Mouse (Mus musculus) kidney, embryonic 14.5 days (tissue): ENCODE measurements at regions not wholly inside any gene's neighbourhood (a gene's known extent, or its start where the extent isn't known, plus 50 kb on each side); places are given as distances from the start of the nearest gene placed in this dataset.
A peak's percentile ranks its signal among the peaks of the same experiment; 100 is the strongest.

Experiments used
- ATAC-seq: fragments of 200-750 bp; cut with Nextera tagmentation; 2 replicates; pipeline ENCODE4 v1.8.0; 2017; ENCODE audit warnings: moderate number of reproducible peaks, mild to moderate bottlenecking, moderate TSS enrichment, moderate library complexity; ENCODE audit not compliant: low FRiP score, low TSS enrichment
- H3K27ac ChIP-seq: fragments of 300-500 bp; sonication (generic); 2 replicates; pipeline ENCODE4 v1.5.1; 2014; ENCODE audit warnings: low read depth, mild to moderate bottlenecking, low read length, moderate library complexity, mixed read lengths
- H3K27me3 ChIP-seq: fragments of 300-500 bp; sonication (generic); 2 replicates; pipeline ENCODE4 v1.6.1; 2014; ENCODE audit warnings: mild to moderate bottlenecking, low read length; ENCODE audit not compliant: control insufficient read depth, insufficient read depth
- H3K36me3 ChIP-seq: fragments of 300-500 bp; sonication (generic); 2 replicates; pipeline ENCODE4 v1.6.1; 2014; ENCODE audit warnings: low read length, mixed read lengths; ENCODE audit not compliant: control insufficient read depth, insufficient read depth
- H3K4me1 ChIP-seq: fragments of 300-500 bp; sonication (generic); 2 replicates; pipeline ENCODE4 v1.6.1; 2014; ENCODE audit warnings: low read length, mixed read lengths; ENCODE audit not compliant: control insufficient read depth, insufficient read depth
- H3K4me2 ChIP-seq: fragments of 300-500 bp; sonication (generic); replicated peaks from 2 replicates; pipeline ENCODE4 v1.6.1; 2014; ENCODE audit warnings: low read depth, mild to moderate bottlenecking, low read length
- H3K4me3 ChIP-seq: fragments of 300-500 bp; sonication (generic); 2 replicates; pipeline ENCODE4 v1.5.1; 2014; ENCODE audit warnings: mild to moderate bottlenecking, low read length
- H3K9ac ChIP-seq: fragments of 300-500 bp; sonication (generic); 2 replicates; pipeline ENCODE4 v1.6.1; 2014; ENCODE audit warnings: low read depth, mild to moderate bottlenecking, low read length, moderate library complexity
- H3K9me3 ChIP-seq: fragments of 300-500 bp; sonication (generic); 2 replicates; pipeline ENCODE4 v1.6.1; 2016; ENCODE audit warnings: low read length; ENCODE audit not compliant: control insufficient read depth
- WGBS: fragments of 180-500 bp; shearing (Covaris S2); extraction: QIAGEN DNeasy Blood & Tissue Kit; methylation state at CpG from one replicate; pipeline ENCODE4 v1.1.7; 2014; 5-methylcytosine and 5-hydroxymethylcytosine counted together

GRCm38 (mm10) chr11:20935063-20935370 lies 104.2 kb upstream of the Lgalsl start:
- Histone ChIP-seq H3K9ac (no peak overlapping the region), H3K9me3 (no peaks in the 10 kb centered on the region), H3K4me3 (no peak overlapping the region), H3K4me1 (peaks cover 5% of the 10 kb centered on the region; the same call in 1 of the 2 replicates), H3K27ac (no peak overlapping the region), H3K4me2 (no peak overlapping the region), H3K27me3 (no peaks in the 10 kb centered on the region), H3K36me3 (no peaks in the 10 kb centered on the region)
- ATAC-seq, result peak; percentile 46; the same call in 1 of the 2 replicates

GRCm38 (mm10) chr11:20935910-20936309 lies 105.1 kb upstream of the Lgalsl start:
- no peaks in the 10 kb centered on the region for H3K36me3 ChIP-seq
- WGBS, result 87% methylated on average over 2 of the region's 2 CpGs
- H3K27ac ChIP-seq, result no peak overlapping the region
- no peak overlapping the region for H3K9ac ChIP-seq
- ATAC-seq, result no peak
- H3K4me2 ChIP-seq, result no peak overlapping the region
- H3K4me3 ChIP-seq, result no peak overlapping the region
- no peaks in the 10 kb centered on the region for H3K9me3 ChIP-seq
- H3K4me1 ChIP-seq, result peaks cover 5% of the 10 kb centered on the region; the same call in 1 of the 2 replicates
- no peaks in the 10 kb centered on the region for H3K27me3 ChIP-seq

- Histone ChIP-seq H3K9ac (no peak overlapping the region), H3K4me2 (no peak overlapping the region), H3K9me3 (no peaks in the 10 kb centered on the region), H3K4me1 (peaks cover 5% of the 10 kb centered on the region; the same call in 1 of the 2 replicates), H3K27ac (no peak overlapping the region), H3K27me3 (no peaks in the 10 kb centered on the region), H3K4me3 (no peak overlapping the region), H3K36me3 (no peaks in the 10 kb centered on the region)
- WGBS, result 85% methylated on average over 1 of the region's 1 CpGs
- ATAC-seq, result no peak
These were observed 106.1 kb upstream of the Lgalsl start for GRCm38 (mm10) chr11:20936996-20937395.

GRCm38 (mm10) chr11:20937942-20938341 lies 107.1 kb upstream of the Lgalsl start:
- H3K9me3 ChIP-seq, result no peaks in the 10 kb centered on the region
- H3K27ac ChIP-seq, result no peak overlapping the region
- no peaks in the 10 kb centered on the region for H3K27me3 ChIP-seq
- H3K4me2 ChIP-seq, result no peak overlapping the region
- WGBS, result 91% methylated on average over 4 of the region's 4 CpGs
- H3K9ac ChIP-seq, result no peak overlapping the region
- no peak overlapping the region for H3K4me3 ChIP-seq
- ATAC-seq, result no peak
- H3K36me3 ChIP-seq, result no peaks in the 10 kb centered on the region
- peaks cover 5% of the 10 kb centered on the region; the same call in 1 of the 2 replicates for H3K4me1 ChIP-seq

GRCm38 (mm10) chr11:20939644-20940043 lies 108.8 kb upstream of the Lgalsl start:
- no peaks in the 10 kb centered on the region for H3K27me3 ChIP-seq
- no peak for ATAC-seq
- no peaks in the 10 kb centered on the region for H3K4me1 ChIP-seq
- H3K9ac ChIP-seq, result no peak overlapping the region
- 90% methylated on average over 4 of the region's 4 CpGs for WGBS
- no peak overlapping the region for H3K4me2 ChIP-seq
- H3K27ac ChIP-seq, result no peak overlapping the region
- no peak overlapping the region for H3K4me3 ChIP-seq
- no peaks in the 10 kb centered on the region for H3K9me3 ChIP-seq
- no peaks in the 10 kb centered on the region for H3K36me3 ChIP-seq

- no peak for ATAC-seq
- H3K9me3 ChIP-seq, result no peaks in the 10 kb centered on the region
- no peak overlapping the region for H3K9ac ChIP-seq
- no peaks in the 10 kb centered on the region for H3K27me3 ChIP-seq
- 85% methylated on average over 4 of the region's 4 CpGs for WGBS
- no peak overlapping the region for H3K4me3 ChIP-seq
- no peaks in the 10 kb centered on the region for H3K4me1 ChIP-seq
- no peak overlapping the region for H3K4me2 ChIP-seq
- H3K27ac ChIP-seq, result no peak overlapping the region
- H3K36me3 ChIP-seq, result no peaks in the 10 kb centered on the region
These were observed 110.7 kb upstream of the Lgalsl start for GRCm38 (mm10) chr11:20941546-20941945.

- Histone ChIP-seq H3K4me2 (no peak overlapping the region), H3K4me3 (no peak overlapping the region), H3K27me3 (no peaks in the 10 kb centered on the region), H3K9ac (no peak overlapping the region), H3K36me3 (no peaks in the 10 kb centered on the region), H3K4me1 (peaks cover 24% of the 10 kb centered on the region), H3K27ac (no peak overlapping the region), H3K9me3 (no peaks in the 10 kb centered on the region)
- 68% methylated on average over 8 of the region's 8 CpGs for WGBS
- ATAC-seq, result no peak
These were observed 124.7 kb upstream of the Lgalsl start for GRCm38 (mm10) chr11:20955561-20955960.

- no peak for ATAC-seq
These were observed 126.9 kb upstream of the Lgalsl start for GRCm38 (mm10) chr11:20957766-20958165.

GRCm38 (mm10) chr11:20958233-20958632 lies 127.4 kb upstream of the Lgalsl start:
- peak; percentile 54; the same call in 1 of the 2 replicates for ATAC-seq
- Histone ChIP-seq H3K27ac (peak overlapping the region; percentile 83; the same call in 1 of the 2 replicates), H3K36me3 (no peaks in the 10 kb centered on the region), H3K9me3 (no peaks in the 10 kb centered on the region), H3K4me2 (0 out of 2 replicates have a peak overlapping the region, but pooled peaks have one; percentile 4), H3K27me3 (no peaks in the 10 kb centered on the region), H3K4me1 (peaks cover 24% of the 10 kb centered on the region), H3K4me3 (no peak overlapping the region), H3K9ac (no peak overlapping the region)
- WGBS, result 6% methylated on average over 5 of the region's 5 CpGs

More at GRCm38 (mm10) chr11:20957766-20958165, 126.9 kb upstream of the Lgalsl start:
- Histone ChIP-seq H3K36me3 (no peaks in the 10 kb centered on the region), H3K4me3 (no peak overlapping the region), H3K9me3 (no peaks in the 10 kb centered on the region), H3K9ac (no peak overlapping the region), H3K4me1 (peaks cover 24% of the 10 kb centered on the region), H3K4me2 (0 out of 2 replicates have a peak overlapping the region, but pooled peaks have one; percentile 4), H3K27ac (peak overlapping the region; percentile 83; the same call in 1 of the 2 replicates), H3K27me3 (no peaks in the 10 kb centered on the region)
- WGBS, result 34% methylated on average over 2 of the region's 2 CpGs
